Mouse (Mus musculus): ENCODE measurements around the gene Fcamr.

Fcamr gene

GRCm38 (mm10) chr1:130801511-130801910, 809 bp downstream of the Fcamr start:
- no peak for DNase-seq (ENCODE audit: low read depth, low spot score)

GRCm38 (mm10) chr1:130802976-130803375, 2.3 kb downstream of the Fcamr start:
- no peak for DNase-seq (ENCODE audit: low read depth, low spot score)

GRCm38 (mm10) chr1:130804279-130804678, 3.6 kb downstream of the Fcamr start:
- no peak for DNase-seq (ENCODE audit: low read depth, low spot score)

- no peak for DNase-seq (ENCODE audit: low read depth, low spot score)
Observed at GRCm38 (mm10) chr1:130810906-130811305, 10.2 kb downstream of the Fcamr start.

GRCm38 (mm10) chr1:130811316-130811715, 10.6 kb downstream of the Fcamr start:
- no peak for DNase-seq (ENCODE audit: low read depth, low spot score)

- DNase-seq (ENCODE audit: low read depth, low spot score), result no peak
Observed at GRCm38 (mm10) chr1:130819737-130820136, 19.0 kb downstream of the Fcamr start.

GRCm38 (mm10) chr1:130820316-130821148, 19.8 kb downstream of the Fcamr start:
- no peak for DNase-seq (ENCODE audit: low read depth, low spot score)

GRCm38 (mm10) chr1:130821149-130821471, 20.4 kb downstream of the Fcamr start:
- no peak for DNase-seq (ENCODE audit: low read depth, low spot score)

- DNase-seq (ENCODE audit: low read depth, low spot score), result no peak
Observed at GRCm38 (mm10) chr1:130821911-130822625, 21.4 kb downstream of the Fcamr start.

- DNase-seq (ENCODE audit: low read depth, low spot score), result peak; percentile 17
Observed at GRCm38 (mm10) chr1:130826448-130826847, 25.7 kb downstream of the Fcamr start, which contains the start of gene Pigr. TSS of gene Pigr (plus strand) at chr1:130826684.

- DNase-seq (ENCODE audit: low read depth, low spot score), result no peak
Observed at GRCm38 (mm10) chr1:130828656-130829055, 28.0 kb downstream of the Fcamr start.

GRCm38 (mm10) chr1:130829906-130830830, 29.5 kb downstream of the Fcamr start:
- DNase-seq (ENCODE audit: low read depth, low spot score), result no peak

GRCm38 (mm10) chr1:130832230-130833149, 31.8 kb downstream of the Fcamr start:
- DNase-seq (ENCODE audit: low read depth, low spot score), result no peak

GRCm38 (mm10) chr1:130835161-130835936, 34.6 kb downstream of the Fcamr start:
- no peak for DNase-seq (ENCODE audit: low read depth, low spot score)

GRCm38 (mm10) chr1:130838288-130838687, 37.6 kb downstream of the Fcamr start:
- DNase-seq (ENCODE audit: low read depth, low spot score), result peak; percentile 45

- DNase-seq (ENCODE audit: low read depth, low spot score), result no peak
Observed at GRCm38 (mm10) chr1:130840599-130841379, 40.1 kb downstream of the Fcamr start.

- DNase-seq (ENCODE audit: low read depth, low spot score), result no peak
Observed at GRCm38 (mm10) chr1:130841621-130842020, 40.9 kb downstream of the Fcamr start.

- DNase-seq (ENCODE audit: low read depth, low spot score), result no peak
Observed at GRCm38 (mm10) chr1:130844516-130844915, 43.8 kb downstream of the Fcamr start.

- DNase-seq (ENCODE audit: low read depth, low spot score), result no peak
Observed at GRCm38 (mm10) chr1:130849530-130850214, 49.0 kb downstream of the Fcamr start.

Data from R1 (cell line).